Mouse (Mus musculus): Measurements from ENCODE around the gene Zfpl1. TPM values are rescaled to one million over a fixed set of nuclear protein-coding genes. Genes with fewer than 3 reads are reported as not detected.

Gene Zfpl1
- polyA plus RNA-seq, 1 experiment from 2014 or later: 71.7 TPM

DNA sequence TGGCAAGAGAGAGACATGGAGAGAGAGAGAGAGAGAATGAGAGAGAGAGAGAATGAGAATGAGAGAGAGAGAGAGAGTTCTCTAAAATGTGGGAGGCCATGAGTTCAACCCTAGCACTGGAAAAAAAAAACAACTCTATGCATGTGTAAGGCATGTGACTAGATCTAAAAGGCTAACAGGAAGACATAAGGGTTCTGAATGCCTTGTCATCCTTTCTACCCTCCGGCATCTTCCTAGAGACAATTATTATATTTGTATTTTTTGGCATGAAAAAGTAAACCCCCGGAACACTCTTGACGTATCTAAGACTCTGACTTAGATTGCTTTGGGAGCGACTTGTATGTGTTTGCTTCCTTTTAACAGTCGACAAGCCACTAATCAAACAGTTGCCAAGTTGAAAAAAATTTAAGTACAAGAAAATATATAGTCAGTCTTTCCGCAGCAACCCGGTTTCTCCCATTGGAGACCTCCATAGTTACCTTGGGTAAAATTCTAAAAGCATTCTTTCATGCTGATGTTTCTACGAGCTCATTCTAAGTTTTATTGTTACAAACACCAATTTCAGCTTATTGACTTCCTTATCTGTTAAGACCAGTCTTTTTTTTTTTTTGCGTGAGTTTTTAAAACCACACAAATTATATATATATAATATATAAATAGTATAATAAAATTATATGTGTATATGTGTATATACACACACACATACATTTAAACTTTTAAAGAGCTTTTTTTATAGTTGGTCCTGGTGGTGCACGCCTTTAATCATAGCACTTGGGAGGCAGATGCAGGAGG, 42.2 kb upstream of the Zfpl1 start:
- Histone ChIP-seq H3K4me2 (ENCODE audit: low read length) (peak overlapping the region; percentile 56), H3K36me3 (ENCODE audit: insufficient read depth, low read length) (no peaks in the 10 kb centered on the region), H3K27me3 (ENCODE audit: insufficient read depth, low read length) (no peaks in the 10 kb centered on the region), H3K27ac (peak overlapping the region; percentile 92; the same call in 1 of the 2 replicates), H3K4me3 (replicated peaks; ENCODE audit: low read depth, low read length) (peak overlapping the region; percentile 35), H3K9me3 (replicated peaks; ENCODE audit: low read length) (no peaks in the 10 kb centered on the region), H3K4me1 (replicated peaks; ENCODE audit: insufficient read depth, low read length) (no peaks in the 10 kb centered on the region; the same call in 1 of the 2 replicates), H3K9ac (ENCODE audit: low read depth, low read length) (no peak overlapping the region; the same call in 1 of the 2 replicates)
- TF ChIP-seq CTCF (IDR thresholded peaks at IDR 0.05; ENCODE audit: low read depth): no peak
- ATAC-seq (replicated peaks; ENCODE audit: low FRiP score, low read depth) (no peak), DNase-seq (ENCODE audit: low spot score) (no peak)
- WGBS: 58% methylated on average over 10 of the region's 10 CpGs

DNA sequence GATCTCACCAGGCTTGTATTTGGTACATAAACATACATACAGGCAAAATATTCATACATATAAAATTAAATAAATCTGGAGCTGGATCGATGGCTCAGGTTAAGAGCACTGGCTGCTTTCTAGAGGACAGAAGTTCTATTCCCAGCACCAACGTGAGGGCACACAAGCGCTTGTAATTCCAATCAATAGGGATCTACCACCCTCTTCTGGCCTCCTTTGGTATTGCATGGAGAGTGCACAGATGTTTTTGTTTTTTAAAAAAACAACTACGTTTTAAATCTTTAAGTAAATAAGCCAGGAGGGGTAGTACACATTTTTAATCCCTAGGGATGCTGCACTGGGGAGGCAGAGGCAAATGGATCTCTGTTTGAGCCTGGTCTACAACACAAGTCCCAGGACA, 41.5 kb upstream of the Zfpl1 start:
- H3K4me1 ChIP-seq (replicated peaks; ENCODE audit: insufficient read depth, low read length): no peaks in the 10 kb centered on the region; the same call in 1 of the 2 replicates
- H3K27me3 ChIP-seq (ENCODE audit: insufficient read depth, low read length): no peaks in the 10 kb centered on the region
- 23% methylated on average over 4 of the region's 4 CpGs for WGBS
- H3K4me2 ChIP-seq (ENCODE audit: low read length): no peak overlapping the region
- DNase-seq (ENCODE audit: low spot score) (peak; percentile 55), ATAC-seq (replicated peaks; ENCODE audit: low FRiP score, low read depth) (no peak)
- H3K36me3 ChIP-seq (ENCODE audit: insufficient read depth, low read length): no peaks in the 10 kb centered on the region
- peak; percentile 86 for TF ChIP-seq CTCF (IDR thresholded peaks at IDR 0.05; ENCODE audit: low read depth)
- H3K4me3 ChIP-seq (replicated peaks; ENCODE audit: low read depth, low read length): no peak overlapping the region
- no peaks in the 10 kb centered on the region for H3K9me3 ChIP-seq (replicated peaks; ENCODE audit: low read length)
- no peak overlapping the region for H3K9ac ChIP-seq (ENCODE audit: low read depth, low read length)
- no peak overlapping the region for H3K27ac ChIP-seq

DNA sequence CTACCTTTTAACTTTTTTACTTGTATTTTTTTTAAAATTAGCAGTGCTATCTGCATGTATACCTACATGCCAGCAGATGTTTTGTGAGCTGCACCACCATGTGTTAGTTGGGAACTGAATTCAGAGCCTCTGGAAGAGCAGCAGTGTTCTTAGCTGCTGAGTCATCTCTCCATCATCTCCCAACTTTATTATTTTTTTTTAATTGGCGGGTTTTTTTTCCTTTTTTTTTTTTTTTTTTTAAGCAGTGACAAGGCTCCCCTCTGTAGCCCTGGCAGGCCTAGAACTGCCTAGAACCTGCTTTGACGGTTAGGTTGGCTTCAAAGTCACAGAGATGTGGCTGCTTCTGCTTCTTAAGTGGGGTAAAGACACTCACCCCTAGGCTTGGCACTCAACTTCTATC, 40.1 kb upstream of the Zfpl1 start:
- no peak overlapping the region for H3K27ac ChIP-seq
- H3K4me3 ChIP-seq (replicated peaks; ENCODE audit: low read depth, low read length): no peak overlapping the region
- 80% methylated on average over 2 of the region's 2 CpGs for WGBS
- no peaks in the 10 kb centered on the region for H3K36me3 ChIP-seq (ENCODE audit: insufficient read depth, low read length)
- DNase-seq (ENCODE audit: low spot score) (no peak), ATAC-seq (replicated peaks; ENCODE audit: low FRiP score, low read depth) (no peak)
- H3K9ac ChIP-seq (ENCODE audit: low read depth, low read length): no peak overlapping the region
- H3K9me3 ChIP-seq (replicated peaks; ENCODE audit: low read length): no peaks in the 10 kb centered on the region
- TF ChIP-seq CTCF (IDR thresholded peaks at IDR 0.05; ENCODE audit: low read depth): no peak
- H3K27me3 ChIP-seq (ENCODE audit: insufficient read depth, low read length): no peaks in the 10 kb centered on the region
- no peak overlapping the region for H3K4me2 ChIP-seq (ENCODE audit: low read length)
- no peaks in the 10 kb centered on the region; the same call in 1 of the 2 replicates for H3K4me1 ChIP-seq (replicated peaks; ENCODE audit: insufficient read depth, low read length)

DNA sequence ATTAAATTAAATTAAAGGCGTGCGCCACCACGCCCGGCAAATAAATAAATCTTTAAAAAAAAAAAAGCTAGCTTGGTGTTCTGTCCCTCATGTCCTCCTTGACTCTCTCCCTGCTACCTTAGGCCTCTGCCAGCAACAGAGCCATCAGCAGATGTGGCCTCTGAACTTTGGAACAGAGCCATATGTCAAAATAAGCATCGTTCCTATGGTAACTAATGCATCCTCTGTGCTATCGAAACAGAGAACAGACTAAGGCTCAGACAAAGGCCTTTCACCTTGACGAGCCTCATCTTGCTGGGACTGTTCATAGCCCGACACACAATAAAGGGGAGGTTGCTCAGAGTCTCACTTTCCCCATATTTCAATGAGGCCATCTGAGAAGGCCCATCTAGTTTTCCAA, 38.6 kb upstream of the Zfpl1 start:
- no peak for TF ChIP-seq CTCF (IDR thresholded peaks at IDR 0.05; ENCODE audit: low read depth)
- WGBS: 75% methylated on average over 8 of the region's 8 CpGs
- Histone ChIP-seq H3K4me3 (replicated peaks; ENCODE audit: low read depth, low read length) (no peak overlapping the region), H3K9me3 (replicated peaks; ENCODE audit: low read length) (no peaks in the 10 kb centered on the region), H3K36me3 (ENCODE audit: insufficient read depth, low read length) (no peaks in the 10 kb centered on the region), H3K4me1 (replicated peaks; ENCODE audit: insufficient read depth, low read length) (no peaks in the 10 kb centered on the region; the same call in 1 of the 2 replicates), H3K4me2 (ENCODE audit: low read length) (no peak overlapping the region), H3K27ac (no peak overlapping the region), H3K9ac (ENCODE audit: low read depth, low read length) (no peak overlapping the region), H3K27me3 (ENCODE audit: insufficient read depth, low read length) (no peaks in the 10 kb centered on the region)
- ATAC-seq (replicated peaks; ENCODE audit: low FRiP score, low read depth): no peak
- DNase-seq (ENCODE audit: low spot score): no peak

DNA sequence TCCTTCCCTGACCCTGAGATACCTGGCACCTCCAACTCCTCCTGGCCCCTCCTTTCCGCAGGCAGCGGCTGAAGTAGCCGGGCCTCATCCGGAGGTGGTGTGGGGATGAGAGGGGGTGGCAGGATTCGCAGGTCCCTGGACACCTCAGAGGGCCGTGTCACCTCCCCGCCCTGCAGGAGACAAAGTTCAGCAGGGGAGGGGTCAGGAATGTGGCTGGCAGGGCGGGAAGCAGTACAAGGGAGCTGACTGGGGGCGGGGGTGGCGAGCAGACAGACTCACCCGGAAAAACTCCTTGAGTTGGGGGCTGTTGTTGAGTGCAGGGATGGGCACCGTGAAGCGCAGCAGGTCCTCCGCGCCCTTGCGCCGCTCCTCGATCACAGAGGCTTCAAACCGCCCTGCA, 37.0 kb upstream of the Zfpl1 start:
- ATAC-seq (replicated peaks; ENCODE audit: low FRiP score, low read depth): no peak
- no peak for TF ChIP-seq CTCF (IDR thresholded peaks at IDR 0.05; ENCODE audit: low read depth)
- no peak overlapping the region for H3K4me3 ChIP-seq (replicated peaks; ENCODE audit: low read depth, low read length)
- DNase-seq (ENCODE audit: low spot score): no peak
- no peak overlapping the region for H3K27ac ChIP-seq
- no peak overlapping the region for H3K4me2 ChIP-seq (ENCODE audit: low read length)
- 28% methylated on average over 19 of the region's 19 CpGs for WGBS
- peaks cover 4% of the 10 kb centered on the region for H3K4me1 ChIP-seq (replicated peaks; ENCODE audit: insufficient read depth, low read length)
- H3K27me3 ChIP-seq (ENCODE audit: insufficient read depth, low read length): no peaks in the 10 kb centered on the region
- no peaks in the 10 kb centered on the region for H3K9me3 ChIP-seq (replicated peaks; ENCODE audit: low read length)
- no peaks in the 10 kb centered on the region for H3K36me3 ChIP-seq (ENCODE audit: insufficient read depth, low read length)
- H3K9ac ChIP-seq (ENCODE audit: low read depth, low read length): no peak overlapping the region

DNA sequence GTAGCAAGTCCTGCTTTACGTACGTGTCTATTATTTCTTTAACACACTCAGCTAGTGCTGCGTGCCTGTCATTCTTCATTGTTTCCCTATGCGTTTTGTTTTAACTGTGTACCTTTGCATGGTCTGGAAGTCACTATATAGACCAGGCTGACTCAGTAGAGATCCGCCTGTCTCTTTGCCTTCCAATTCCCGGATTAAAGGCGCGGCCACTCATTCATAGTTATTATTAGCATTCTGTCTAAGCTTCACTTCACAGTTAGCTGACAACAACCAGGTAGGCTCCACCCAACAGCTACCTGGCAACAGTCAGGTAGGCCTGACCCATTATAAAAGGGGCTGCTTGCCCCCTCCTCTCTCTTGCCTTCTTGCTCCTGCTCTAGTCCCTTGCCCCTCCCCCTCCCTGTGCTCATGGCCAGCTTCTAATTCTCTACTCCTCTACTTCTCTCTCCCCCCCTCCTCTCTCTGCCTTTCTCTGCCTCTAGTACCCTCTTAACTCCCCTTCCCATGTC, 34.0 kb upstream of the Zfpl1 start:
- Histone ChIP-seq H3K9ac (ENCODE audit: low read depth, low read length) (peak overlapping the region; percentile 38; the same call in 1 of the 2 replicates), H3K4me2 (ENCODE audit: low read length) (peak overlapping the region; percentile 98), H3K4me3 (replicated peaks; ENCODE audit: low read depth, low read length) (peak overlapping the region; percentile 79), H3K9me3 (replicated peaks; ENCODE audit: low read length) (no peaks in the 10 kb centered on the region), H3K4me1 (replicated peaks; ENCODE audit: insufficient read depth, low read length) (peaks cover 5% of the 10 kb centered on the region), H3K27ac (peak overlapping the region; percentile 95), H3K27me3 (ENCODE audit: insufficient read depth, low read length) (no peaks in the 10 kb centered on the region), H3K36me3 (ENCODE audit: insufficient read depth, low read length) (peaks cover 17% of the 10 kb centered on the region)
- TF ChIP-seq CTCF (IDR thresholded peaks at IDR 0.05; ENCODE audit: low read depth): no peak
- no peak for ATAC-seq (replicated peaks; ENCODE audit: low FRiP score, low read depth)
- WGBS: 2% methylated on average over 8 of the region's 8 CpGs
- no peak for DNase-seq (ENCODE audit: low spot score)

All from kidney, postnatal 0 days (tissue).